Mouse (Mus musculus) megakaryocyte, adult 5-6 weeks (primary cell): Measurements from ENCODE around the gene Acvr1. TPM values are rescaled to one million over a fixed set of nuclear protein-coding genes. Genes with fewer than 3 reads are reported as not detected.

Source experiments
- ATAC-seq: 2 replicates; pipeline ENCODE4 v1.8.0; 2016; ENCODE audit warnings: mild to moderate bottlenecking, inconsistent platforms; ENCODE audit not compliant: poor library complexity, severe bottlenecking
- total RNA-seq, 2 experiments: library from RNA; stranded (forward) in 1 of 2; stranded (reverse) in 1 of 2; fragments of 153-499, 151-499 nt in 1 of 2; fragments of 221-1000, 200-1000 nt in 1 of 2; gene quantifications; 2 replicates each; pipeline versions ENCODE4 v1.2.3 to v1.2.4; 2015 to 2017

Acvr1 gene
- total RNA-seq (2015) (9.6 and 13.2 TPM in 2 replicates), total RNA-seq (2017) (3.0 and 3.1 TPM in 2 replicates)

- ATAC-seq = peak; percentile 88
Observed at GRCm38 (mm10) chr2:58567066-58567810, at the start of gene Acvr1, which contains the start of gene Upp2. TSS of gene Acvr1 (minus strand) at chr2:58567157. TSS of gene Upp2 (plus strand) at chr2:58567298.

GRCm38 (mm10) chr2:58615766-58616165, 48.8 kb upstream of the Acvr1 start:
- no peak for ATAC-seq

GRCm38 (mm10) chr2:58614851-58615250, 47.9 kb upstream of the Acvr1 start:
- no peak for ATAC-seq

GRCm38 (mm10) chr2:58613720-58614119, 46.8 kb upstream of the Acvr1 start:
- no peak for ATAC-seq

- ATAC-seq = no peak
Observed at GRCm38 (mm10) chr2:58604791-58605190, 37.8 kb upstream of the Acvr1 start.

GRCm38 (mm10) chr2:58603379-58603778, 36.4 kb upstream of the Acvr1 start:
- no peak for ATAC-seq

- ATAC-seq = no peak
Observed at GRCm38 (mm10) chr2:58601382-58601781, 34.4 kb upstream of the Acvr1 start.

- ATAC-seq = peak; percentile 62
Observed at GRCm38 (mm10) chr2:58599639-58600038, 32.7 kb upstream of the Acvr1 start.

GRCm38 (mm10) chr2:58597556-58597955, 30.6 kb upstream of the Acvr1 start:
- no peak for ATAC-seq

GRCm38 (mm10) chr2:58596774-58597342, 29.9 kb upstream of the Acvr1 start:
- ATAC-seq = no peak

- no peak for ATAC-seq
Observed at GRCm38 (mm10) chr2:58595350-58595749, 28.4 kb upstream of the Acvr1 start.

- no peak for ATAC-seq
Observed at GRCm38 (mm10) chr2:58590055-58590454, 23.1 kb upstream of the Acvr1 start.

GRCm38 (mm10) chr2:58589637-58590036, 22.7 kb upstream of the Acvr1 start:
- ATAC-seq = no peak

GRCm38 (mm10) chr2:58586311-58586710, 19.4 kb upstream of the Acvr1 start:
- ATAC-seq = no peak

GRCm38 (mm10) chr2:58574167-58574566, 7.2 kb upstream of the Acvr1 start:
- no peak for ATAC-seq

- no peak for ATAC-seq
Observed at GRCm38 (mm10) chr2:58568841-58569645, 2.1 kb upstream of the Acvr1 start.

GRCm38 (mm10) chr2:58567866-58568719, 1.1 kb upstream of the Acvr1 start:
- no peak for ATAC-seq

- peak; percentile 47 for ATAC-seq
Observed at GRCm38 (mm10) chr2:58566410-58567065, 419 bp downstream of the Acvr1 start.

- ATAC-seq = no peak
Observed at GRCm38 (mm10) chr2:58566049-58566409, 928 bp downstream of the Acvr1 start.

- ATAC-seq = no peak
Observed at GRCm38 (mm10) chr2:58565267-58565666, 1.7 kb downstream of the Acvr1 start.
